Mouse (Mus musculus): ENCODE data around the gene Rtn4r. TPM values are rescaled to one million over a fixed set of nuclear protein-coding genes. Genes with fewer than 3 reads are reported as not detected.

Rtn4r gene
- total RNA-seq, 2 experiments from 2014 or later, result 3.6 to 5.5 TPM

DNA sequence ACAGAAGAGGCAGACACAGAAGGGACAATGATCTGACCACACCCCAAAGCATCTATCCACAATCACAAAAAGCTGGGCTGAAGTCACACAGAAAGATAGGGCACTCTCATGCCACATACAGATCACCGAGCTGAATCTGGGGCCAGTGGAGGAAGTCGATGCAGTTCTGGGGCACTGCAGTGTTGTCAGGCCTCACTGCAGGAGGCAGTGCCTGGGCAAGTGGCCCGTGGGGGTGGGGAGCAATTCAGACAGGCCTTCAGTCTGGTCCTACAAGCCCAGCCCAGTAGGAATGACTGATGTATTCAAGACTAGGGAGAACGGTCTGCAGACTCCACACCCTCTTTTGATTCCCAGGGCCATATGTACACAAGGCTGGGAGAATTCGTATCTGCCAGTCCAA, 2.8 kb upstream of the Rtn4r start:
- DNase-seq, result no peak

DNA sequence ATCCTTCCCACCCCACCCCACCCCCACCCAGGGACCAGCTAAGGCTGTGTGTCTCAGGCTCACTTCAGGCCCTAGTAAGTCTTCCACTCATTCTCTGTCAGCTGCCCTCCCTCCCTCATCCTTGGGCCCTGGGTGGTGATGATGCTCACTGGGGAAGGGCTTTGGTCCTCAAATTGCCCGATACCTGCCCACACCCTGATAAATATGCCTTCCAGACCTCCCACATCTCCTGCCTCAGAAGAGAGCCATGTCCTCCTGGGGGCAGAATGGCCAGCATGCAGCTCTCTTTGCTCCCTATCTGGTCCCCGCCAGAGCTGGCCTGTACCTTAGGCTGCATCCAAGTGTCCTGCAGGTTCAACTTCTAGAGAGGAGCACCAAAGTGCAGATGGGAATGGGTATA, 2.3 kb upstream of the Rtn4r start:
- DNase-seq, result no peak

GRCm38 (mm10) chr16:18126211-18126610, 1.2 kb upstream of the Rtn4r start:
- DNase-seq, result no peak

- DNase-seq, result no peak
Observed at GRCm38 (mm10) chr16:18127871-18128563, 575 bp downstream of the Rtn4r start.

DNA sequence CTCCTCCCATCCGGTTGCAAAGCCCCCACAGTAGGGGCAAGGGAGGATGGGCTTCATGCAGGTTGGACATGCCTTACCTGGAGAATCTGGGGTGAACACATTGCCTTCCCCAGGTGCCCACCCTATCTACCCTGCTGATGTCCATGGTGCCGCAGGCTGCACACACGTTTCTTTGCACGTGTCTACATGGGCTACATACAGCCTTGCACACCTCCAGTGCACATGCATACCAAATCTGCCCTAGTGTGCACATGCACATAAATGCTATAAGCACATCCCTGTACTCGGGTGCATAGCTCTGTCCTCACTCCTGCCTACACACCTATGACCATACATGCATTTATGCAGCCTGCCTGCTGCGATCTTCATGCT, 1.1 kb downstream of the Rtn4r start:
- DNase-seq, result no peak

GRCm38 (mm10) chr16:18129413-18129812, 2.0 kb downstream of the Rtn4r start:
- no peak for DNase-seq

DNA sequence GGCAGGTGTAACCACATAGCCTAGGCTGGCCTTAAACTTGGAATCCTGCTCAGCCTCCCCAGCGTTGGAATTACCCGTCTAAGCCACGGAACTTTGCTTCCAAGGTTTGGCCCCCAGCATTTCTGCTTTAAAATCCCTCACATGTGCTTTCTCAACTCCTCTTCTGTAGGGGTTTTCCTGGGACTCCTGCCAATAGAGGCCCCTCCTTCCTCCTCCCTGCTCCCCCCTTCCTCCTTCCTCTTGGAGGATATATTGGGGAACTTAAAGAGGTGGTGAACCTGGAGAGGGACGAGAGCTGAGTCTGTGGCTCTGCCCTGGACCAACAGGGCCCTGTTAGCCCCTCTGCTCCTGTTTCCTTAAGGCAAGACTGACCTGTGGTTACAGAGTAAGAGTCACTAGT, 2.8 kb downstream of the Rtn4r start:
- no peak for DNase-seq

- no peak for DNase-seq
Observed at GRCm38 (mm10) chr16:18130705-18131104, 3.3 kb downstream of the Rtn4r start.

- no peak for DNase-seq
Observed at GRCm38 (mm10) chr16:18131245-18131939, 4.0 kb downstream of the Rtn4r start.

DNA sequence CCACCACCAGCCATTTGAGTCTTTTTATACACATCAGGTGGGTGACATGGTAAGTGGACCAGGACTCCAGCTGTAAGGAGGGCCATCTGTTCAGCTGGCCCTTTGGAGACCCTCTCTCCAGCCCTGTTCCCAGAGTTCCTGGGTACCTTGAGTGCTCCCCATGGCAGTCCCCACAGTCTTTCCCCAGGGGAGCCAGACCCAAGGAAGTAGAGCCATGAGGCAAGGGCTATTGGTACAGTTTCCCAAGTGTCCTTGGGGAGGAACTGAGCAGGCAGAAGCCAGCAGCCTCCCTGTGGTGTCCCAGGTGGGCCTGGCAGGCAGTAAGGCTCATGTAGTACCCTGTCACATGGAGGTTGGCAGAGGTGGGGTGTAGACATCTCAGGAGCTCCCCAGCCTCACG, 4.6 kb downstream of the Rtn4r start:
- no peak for DNase-seq

DNA sequence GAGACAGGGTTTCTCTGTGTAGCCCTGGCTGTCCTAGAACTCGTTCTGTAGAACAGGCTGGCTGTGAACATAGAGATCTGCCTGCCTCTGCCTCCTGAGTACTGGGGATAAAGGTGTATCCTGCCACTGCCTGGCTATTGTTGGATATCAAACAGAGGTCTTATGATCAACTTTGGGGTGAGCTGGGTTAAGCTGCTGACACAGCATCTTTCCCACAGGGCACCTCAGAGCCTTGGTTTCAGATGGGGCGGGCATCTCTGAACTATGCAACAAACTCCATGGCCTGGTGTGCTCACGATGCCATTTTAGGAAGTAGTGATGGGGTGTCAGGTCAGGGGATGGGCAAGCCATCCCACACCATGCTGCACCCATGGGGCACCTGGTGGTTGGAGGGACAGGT, 5.1 kb downstream of the Rtn4r start:
- no peak for DNase-seq

GRCm38 (mm10) chr16:18133133-18133920, 5.9 kb downstream of the Rtn4r start:
- DNase-seq, result no peak

GRCm38 (mm10) chr16:18135196-18135595, 7.8 kb downstream of the Rtn4r start:
- peak; percentile 46 to 59 for DNase-seq

DNA sequence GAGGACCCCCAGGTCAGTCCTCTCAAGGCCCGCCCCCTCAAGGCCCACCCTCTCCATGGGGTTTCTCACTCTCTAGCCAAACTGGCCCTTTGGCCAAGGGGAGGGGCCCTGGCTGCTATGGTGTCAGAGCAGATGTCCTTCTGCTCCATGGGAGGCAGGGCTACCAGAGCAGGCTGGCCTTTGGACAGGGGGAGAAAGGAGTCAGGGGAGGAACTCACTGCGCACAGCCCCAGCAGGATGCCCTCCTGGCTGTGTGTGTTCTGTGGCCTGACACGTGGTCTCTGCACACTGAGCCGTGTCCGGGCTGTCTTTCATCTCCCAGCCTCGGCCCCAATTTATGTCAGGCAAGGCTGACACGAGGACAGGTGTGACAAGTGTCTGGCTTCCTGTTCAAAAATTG, 8.6 kb downstream of the Rtn4r start:
- no peak for DNase-seq

GRCm38 (mm10) chr16:18144201-18144600, 16.8 kb downstream of the Rtn4r start:
- no peak for DNase-seq

GRCm38 (mm10) chr16:18145341-18145867, 18.0 kb downstream of the Rtn4r start:
- DNase-seq, result no peak

DNA sequence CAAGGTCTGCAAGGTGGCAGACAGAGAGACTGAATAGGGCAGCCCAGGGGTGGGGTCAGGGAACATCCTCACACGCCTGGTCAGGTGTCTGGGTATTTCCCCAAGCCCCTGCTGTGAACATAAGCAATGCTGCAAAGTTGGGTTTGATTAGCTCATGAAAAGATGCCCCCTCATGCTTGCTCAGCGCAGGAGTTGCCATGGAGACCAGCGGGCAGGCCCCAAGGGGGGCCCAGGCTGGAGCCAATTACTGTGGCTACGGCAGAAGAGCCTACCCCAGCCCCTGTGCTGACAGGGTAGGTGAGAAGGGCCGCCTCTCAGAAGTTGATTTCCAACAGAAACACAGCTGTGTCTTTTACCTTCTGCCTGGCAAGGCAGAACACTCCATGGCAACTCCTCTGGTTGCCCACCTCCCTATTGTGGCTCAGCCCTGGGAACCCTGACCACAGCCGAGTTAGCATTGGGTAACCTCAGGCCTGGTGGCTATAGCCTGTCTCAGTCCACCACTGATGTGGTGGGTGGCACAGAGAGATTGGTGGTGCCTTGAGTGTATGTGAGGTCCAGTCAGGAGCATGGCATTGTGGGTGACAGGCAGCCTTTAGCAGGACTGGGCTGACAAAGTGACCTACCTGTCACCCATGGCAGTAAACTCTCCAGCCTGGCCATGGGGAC, 20.9 kb downstream of the Rtn4r start:
- DNase-seq, result no peak

- no peak for DNase-seq
Observed at GRCm38 (mm10) chr16:18149205-18149604, 21.8 kb downstream of the Rtn4r start.

DNA sequence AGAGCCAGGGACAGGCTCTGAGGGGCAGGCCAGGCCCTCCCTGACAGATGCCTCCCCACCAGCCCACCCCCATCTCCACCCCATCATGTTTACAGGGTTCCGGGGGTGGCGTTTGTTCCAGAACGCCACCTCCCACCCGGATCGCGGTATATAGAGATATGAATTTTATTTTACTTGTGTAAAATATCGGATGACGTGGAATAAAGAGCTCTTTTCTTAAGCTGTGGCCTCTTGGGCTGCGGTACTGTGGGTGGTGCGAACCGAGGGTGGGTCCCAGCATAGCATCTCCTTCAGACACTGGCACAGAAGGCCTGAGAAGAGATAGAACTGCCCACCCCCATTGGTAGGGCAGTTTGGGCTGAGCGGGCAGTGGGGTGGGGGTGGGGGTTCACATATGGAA, 24.7 kb downstream of the Rtn4r start:
- DNase-seq, result no peak

DNA sequence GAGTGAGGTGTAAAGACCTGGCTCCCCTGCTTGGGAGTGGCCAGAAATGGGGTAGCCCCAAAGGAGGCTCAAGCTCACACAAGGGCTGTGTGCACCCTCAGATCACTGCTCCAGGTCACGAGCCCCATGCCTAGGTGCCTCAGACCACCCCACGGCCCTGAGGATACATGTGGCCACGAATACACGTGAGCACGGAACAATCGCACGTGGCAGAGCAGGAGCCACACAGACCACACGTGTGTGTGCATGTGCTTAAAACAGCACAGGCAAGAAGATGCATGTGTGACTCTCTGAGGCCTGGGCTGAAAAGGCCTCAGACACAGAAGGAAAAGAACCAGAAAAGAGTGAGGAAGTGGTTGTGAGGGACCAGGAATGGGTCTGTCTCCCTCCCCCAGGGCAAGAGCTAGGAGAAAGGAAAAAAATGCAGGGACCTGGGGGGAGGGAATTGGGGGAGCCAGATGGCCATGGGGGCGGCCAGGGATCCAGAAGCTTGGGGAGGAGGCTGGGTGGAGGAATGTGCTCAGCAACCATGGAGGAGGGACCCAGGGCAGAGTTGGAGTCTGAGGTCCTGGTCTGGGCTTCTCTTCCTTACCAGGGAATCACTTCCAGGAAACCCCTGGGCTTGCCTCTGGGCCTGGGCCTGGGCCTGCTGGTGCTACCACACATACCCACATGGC, 25.5 kb downstream of the Rtn4r start:
- no peak for DNase-seq

DNA sequence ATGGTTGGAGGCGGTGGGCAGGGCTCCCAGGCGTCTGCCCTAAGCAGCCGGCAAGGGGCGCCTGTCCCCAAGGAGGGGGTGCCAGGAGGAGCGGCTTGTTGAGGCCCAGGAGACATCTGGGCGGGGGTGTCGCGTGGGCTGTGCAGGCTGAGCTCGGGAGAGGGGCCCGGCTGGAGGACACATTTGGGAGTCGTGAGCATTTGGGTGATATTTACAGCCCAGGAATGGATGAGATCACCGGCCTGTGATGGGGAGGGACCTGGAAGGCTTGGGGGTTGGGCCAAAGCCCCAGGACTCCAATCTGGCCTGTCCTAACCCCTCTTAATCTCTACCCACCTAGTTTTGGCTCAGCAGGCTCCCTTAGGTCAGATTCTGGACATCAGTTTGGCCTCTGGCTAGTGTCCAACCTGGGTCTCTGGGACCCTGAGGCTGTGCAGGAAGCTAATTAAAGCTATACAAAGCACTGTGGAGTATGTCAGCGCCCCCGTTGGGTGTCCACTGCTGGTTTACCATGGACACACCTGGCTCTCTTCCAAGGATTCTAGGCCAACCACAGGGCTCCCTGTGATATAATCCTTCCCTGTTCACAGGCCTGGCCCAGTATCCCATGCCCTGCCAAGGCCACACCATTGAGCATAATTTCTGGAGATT, 27.2 kb downstream of the Rtn4r start:
- peak; percentile 27 to 32 for DNase-seq
